Mouse (Mus musculus): ENCODE measurements at regions not wholly inside any gene's neighbourhood (a gene's known extent, or its start where the extent isn't known, plus 50 kb on each side); places are given as distances from the start of the nearest gene placed in this dataset.

DNA sequence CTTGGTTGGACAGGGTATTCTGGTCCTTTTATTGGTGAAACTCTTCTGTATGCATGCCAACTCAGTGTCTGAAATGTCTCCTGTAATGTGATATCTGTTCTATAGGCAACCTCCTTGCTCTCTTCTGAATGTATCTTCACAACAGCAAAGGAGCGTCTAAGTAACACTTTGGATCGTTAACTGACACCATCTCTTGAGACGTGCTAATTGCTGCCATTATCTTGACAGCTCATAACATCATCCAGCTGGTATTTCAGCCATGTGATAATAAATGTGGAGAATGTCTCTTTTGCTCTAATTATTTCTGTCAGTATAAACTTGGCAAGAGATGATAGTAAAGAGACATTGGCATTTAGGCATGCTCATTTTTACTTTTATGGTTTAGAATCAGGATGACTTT, 68.8 kb upstream of the Col8a1 start:
- no peak overlapping the region for H3K4me3 ChIP-seq

GRCm38 (mm10) chr16:57845416-57845815, 90.9 kb upstream of the Col8a1 start:
- Histone ChIP-seq H3K4me1 (no peaks in the 10 kb centered on the region), H3K4me2 (replicated peaks) (no peak overlapping the region), H3K36me3 (no peaks in the 10 kb centered on the region), H3K27me3 (no peaks in the 10 kb centered on the region), H3K9ac (no peak overlapping the region), H3K9me3 (replicated peaks) (no peaks in the 10 kb centered on the region), H3K27ac (no peak overlapping the region), H3K4me3 (no peak overlapping the region)
- no peak for ATAC-seq (ENCODE audit: low FRiP score)

More for the DNA sequence above, 68.8 kb upstream of the Col8a1 start:
- no peaks in the 10 kb centered on the region for H3K27me3 ChIP-seq
- H3K36me3 ChIP-seq: no peaks in the 10 kb centered on the region
- H3K4me1 ChIP-seq: no peaks in the 10 kb centered on the region
- WGBS: 76% methylated on average over 3 of the region's 3 CpGs
- no peak overlapping the region for H3K27ac ChIP-seq
- H3K4me2 ChIP-seq (replicated peaks): no peak overlapping the region
- H3K9me3 ChIP-seq (replicated peaks): no peaks in the 10 kb centered on the region
- no peak for ATAC-seq (ENCODE audit: low FRiP score)
- H3K9ac ChIP-seq: no peak overlapping the region

- H3K27ac ChIP-seq: no peak overlapping the region
- no peaks in the 10 kb centered on the region for H3K9me3 ChIP-seq (replicated peaks)
- no peak overlapping the region for H3K9ac ChIP-seq
- ATAC-seq (ENCODE audit: low FRiP score): no peak
- H3K4me2 ChIP-seq (replicated peaks): no peak overlapping the region
- no peaks in the 10 kb centered on the region for H3K27me3 ChIP-seq
- no peaks in the 10 kb centered on the region for H3K36me3 ChIP-seq
- H3K4me3 ChIP-seq: no peak overlapping the region
- WGBS: 50% methylated on average over 3 of the region's 3 CpGs
- no peaks in the 10 kb centered on the region for H3K4me1 ChIP-seq
Observed at GRCm38 (mm10) chr16:57846386-57846785, 91.8 kb upstream of the Col8a1 start.

DNA sequence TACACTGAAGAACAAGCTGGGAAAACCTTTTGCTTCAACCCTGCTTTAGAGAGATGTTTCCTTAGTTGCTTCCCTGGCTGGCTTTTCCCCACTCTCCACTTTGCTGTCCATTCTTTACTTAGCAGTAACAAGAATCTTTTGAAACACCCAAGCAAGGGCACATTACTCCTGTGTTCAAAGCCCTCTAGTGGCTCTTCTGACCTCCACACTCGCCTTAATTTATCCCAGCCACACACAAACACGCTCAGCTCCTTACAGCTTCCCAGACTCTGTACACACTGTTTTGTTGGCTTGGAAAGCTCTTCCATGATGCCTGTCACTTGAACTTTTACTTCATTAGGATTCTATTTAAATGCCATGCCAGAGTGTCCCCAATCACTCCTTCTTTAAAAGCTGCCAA, 97.3 kb upstream of the Col8a1 start:
- no peaks in the 10 kb centered on the region for H3K9me3 ChIP-seq (replicated peaks)
- no peaks in the 10 kb centered on the region for H3K4me1 ChIP-seq
- no peak overlapping the region for H3K4me2 ChIP-seq (replicated peaks)
- H3K9ac ChIP-seq: no peak overlapping the region
- no peaks in the 10 kb centered on the region for H3K36me3 ChIP-seq
- H3K4me3 ChIP-seq: no peak overlapping the region
- H3K27ac ChIP-seq: no peak overlapping the region
- ATAC-seq (ENCODE audit: low FRiP score): no peak
- 58% methylated on average over 2 of the region's 2 CpGs for WGBS
- no peaks in the 10 kb centered on the region for H3K27me3 ChIP-seq

DNA sequence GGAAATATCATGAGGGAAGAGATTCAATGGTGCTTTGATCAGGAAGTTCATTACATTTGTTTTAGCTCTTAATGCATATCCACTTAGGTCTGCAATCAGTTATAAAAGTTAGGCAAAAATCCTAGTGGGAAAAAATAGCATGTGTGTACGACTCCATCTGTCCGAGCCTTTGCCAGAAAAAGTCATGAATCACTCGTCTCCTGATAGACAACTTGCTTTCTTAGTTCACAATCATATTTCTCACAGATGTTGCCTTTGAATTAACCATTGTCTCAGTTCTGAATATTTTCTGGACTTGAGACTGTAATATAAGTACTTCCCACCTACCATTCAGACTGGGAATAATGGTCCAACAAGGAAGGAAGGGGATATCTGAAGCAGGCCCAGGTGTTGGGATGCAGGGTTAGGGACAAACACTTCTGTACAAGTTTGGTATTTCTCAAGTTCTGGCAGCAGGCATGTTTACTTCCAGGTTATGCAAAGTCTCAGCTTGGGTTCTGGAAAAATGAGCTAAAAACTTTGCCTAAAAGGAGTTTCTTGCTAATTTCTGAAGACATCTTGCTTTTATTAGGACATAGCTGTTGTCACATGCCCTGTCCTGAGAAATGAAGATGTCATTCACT, 98.4 kb upstream of the Col8a1 start:
- H3K9me3 ChIP-seq (replicated peaks): no peaks in the 10 kb centered on the region
- H3K27me3 ChIP-seq: no peaks in the 10 kb centered on the region
- no peaks in the 10 kb centered on the region for H3K4me1 ChIP-seq
- H3K4me3 ChIP-seq: no peak overlapping the region
- no peak overlapping the region for H3K4me2 ChIP-seq (replicated peaks)
- no peak for ATAC-seq (ENCODE audit: low FRiP score)
- no peaks in the 10 kb centered on the region for H3K36me3 ChIP-seq
- H3K9ac ChIP-seq: no peak overlapping the region
- 81% methylated on average over 3 of the region's 3 CpGs for WGBS
- no peak overlapping the region for H3K27ac ChIP-seq

- Histone ChIP-seq H3K27me3 (no peaks in the 10 kb centered on the region), H3K9ac (no peak overlapping the region)
Observed at GRCm38 (mm10) chr16:57853751-57854150, 99.2 kb upstream of the Col8a1 start.

DNA sequence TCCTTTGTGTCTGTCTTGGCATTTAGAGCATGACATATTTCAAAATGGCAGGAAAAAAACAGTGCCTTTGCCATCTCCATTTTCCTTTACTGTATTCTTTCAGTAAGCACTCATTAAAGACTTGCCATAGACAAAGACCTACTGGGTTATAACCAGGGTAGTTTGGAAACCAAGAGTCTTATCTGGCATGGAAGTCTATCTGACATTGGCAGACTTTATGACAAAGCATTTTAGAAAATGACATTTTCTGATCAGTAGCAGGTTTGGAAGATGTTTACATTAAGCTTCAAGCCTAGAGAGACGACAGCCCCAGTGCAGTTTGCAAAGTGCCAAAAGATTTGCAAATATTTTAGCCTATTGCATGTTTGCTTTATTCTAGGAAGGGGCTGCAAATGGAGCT, 102.5 kb upstream of the Col8a1 start:
- H3K4me3 ChIP-seq: no peak overlapping the region
- H3K4me1 ChIP-seq: 0 out of 2 replicates have a peak, but pooled peaks cover 9% of the 10 kb centered on the region
- H3K9ac ChIP-seq: no peak overlapping the region
- H3K9me3 ChIP-seq (replicated peaks): no peaks in the 10 kb centered on the region
- H3K27me3 ChIP-seq: no peaks in the 10 kb centered on the region
- no peaks in the 10 kb centered on the region for H3K36me3 ChIP-seq
- ATAC-seq (ENCODE audit: low FRiP score): no peak
- H3K4me2 ChIP-seq (replicated peaks): no peak overlapping the region
- H3K27ac ChIP-seq: no peak overlapping the region
- WGBS: 55% methylated on average over 1 of the region's 1 CpGs

More at GRCm38 (mm10) chr16:57853751-57854150, 99.2 kb upstream of the Col8a1 start:
- Histone ChIP-seq H3K4me2 (replicated peaks) (no peak overlapping the region), H3K27ac (no peak overlapping the region), H3K4me3 (no peak overlapping the region), H3K36me3 (no peaks in the 10 kb centered on the region), H3K9me3 (replicated peaks) (no peaks in the 10 kb centered on the region), H3K4me1 (0 out of 2 replicates have a peak, but pooled peaks cover 8% of the 10 kb centered on the region)
- no peak for ATAC-seq (ENCODE audit: low FRiP score)
- 87% methylated on average over 3 of the region's 3 CpGs for WGBS

DNA sequence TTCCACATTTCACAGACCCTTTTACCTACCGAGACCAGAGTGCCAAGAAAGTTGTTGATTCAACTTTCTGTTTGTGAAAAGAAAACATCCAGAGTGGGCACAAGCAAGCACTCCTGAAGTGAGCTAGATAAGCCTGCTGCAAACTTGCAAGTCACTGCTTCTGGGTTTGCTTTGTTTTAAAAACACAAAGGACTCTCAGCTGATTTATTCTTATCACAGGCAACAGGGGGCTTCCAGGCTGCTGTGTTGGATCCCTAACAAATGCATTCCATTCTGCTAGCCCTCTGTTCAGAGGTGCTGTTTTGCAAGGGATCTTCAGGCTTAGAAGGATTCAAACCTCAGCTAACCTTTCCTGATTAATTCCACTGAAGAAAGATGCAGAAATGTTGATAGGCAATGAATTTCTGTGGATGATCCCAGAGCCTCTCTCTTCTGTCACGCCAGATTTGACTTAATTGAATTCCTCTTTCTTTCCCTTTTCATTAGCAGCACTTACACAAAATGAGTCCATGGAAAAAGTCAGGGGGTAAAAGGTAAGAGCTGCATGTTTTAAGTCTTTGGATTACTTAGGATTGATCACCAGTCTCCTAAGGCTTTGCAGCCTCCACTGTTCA, 103.7 kb upstream of the Col8a1 start:
- Histone ChIP-seq H3K9ac (no peak overlapping the region), H3K27me3 (no peaks in the 10 kb centered on the region), H3K4me3 (no peak overlapping the region), H3K4me1 (0 out of 2 replicates have a peak, but pooled peaks cover 9% of the 10 kb centered on the region), H3K27ac (no peak overlapping the region), H3K36me3 (no peaks in the 10 kb centered on the region), H3K9me3 (replicated peaks) (no peaks in the 10 kb centered on the region), H3K4me2 (replicated peaks) (no peak overlapping the region)
- WGBS: 7% methylated on average over 2 of the region's 2 CpGs
- ATAC-seq (ENCODE audit: low FRiP score): peak; percentile 52; the same call in 1 of the 2 replicates

GRCm38 (mm10) chr16:57858765-57859201, 104.2 kb upstream of the Col8a1 start:
- Histone ChIP-seq H3K27ac (no peak overlapping the region), H3K4me3 (no peak overlapping the region), H3K9me3 (replicated peaks) (no peaks in the 10 kb centered on the region), H3K27me3 (no peaks in the 10 kb centered on the region), H3K4me1 (0 out of 2 replicates have a peak, but pooled peaks cover 9% of the 10 kb centered on the region), H3K4me2 (replicated peaks) (no peak overlapping the region), H3K9ac (no peak overlapping the region), H3K36me3 (no peaks in the 10 kb centered on the region)
- ATAC-seq (ENCODE audit: low FRiP score): peak; percentile 68
- WGBS: 25% methylated on average over 7 of the region's 7 CpGs

DNA sequence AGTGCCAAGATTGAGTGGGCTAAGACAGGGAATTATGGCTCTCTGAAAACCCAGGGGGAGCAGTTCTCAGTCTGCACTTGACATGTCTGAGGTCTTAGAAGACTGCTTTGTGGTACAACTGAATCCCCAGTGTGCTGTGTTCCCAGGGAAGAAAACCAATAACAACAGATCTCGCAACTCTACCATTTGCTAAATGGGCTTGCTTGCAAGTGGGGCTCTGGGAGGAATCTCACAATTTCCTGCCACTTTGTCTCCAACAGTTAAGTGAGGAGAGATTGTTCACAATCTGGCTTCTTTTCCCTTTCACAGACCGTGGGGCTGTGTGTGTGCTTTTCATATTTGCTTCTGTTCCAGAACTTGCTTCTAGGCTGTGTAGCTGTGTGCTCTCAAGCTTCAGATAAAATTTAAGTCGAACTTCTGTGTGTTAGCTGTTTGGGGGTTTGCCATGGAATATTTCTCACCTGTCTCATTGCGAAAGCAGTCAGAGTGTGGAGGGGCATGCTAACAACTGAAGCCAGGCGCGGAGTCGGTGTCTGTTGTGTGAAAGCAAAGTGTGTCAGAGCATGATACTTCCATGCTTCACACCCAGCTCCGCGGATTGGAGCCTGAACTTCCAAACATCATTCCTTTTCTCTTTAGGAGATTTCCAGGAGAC, 108.8 kb upstream of the Col8a1 start:
- no peak for ATAC-seq (ENCODE audit: low FRiP score)
- Histone ChIP-seq H3K4me2 (replicated peaks) (no peak overlapping the region), H3K27me3 (no peaks in the 10 kb centered on the region), H3K9ac (no peak overlapping the region), H3K4me3 (no peak overlapping the region), H3K4me1 (0 out of 2 replicates have a peak, but pooled peaks cover 5% of the 10 kb centered on the region), H3K36me3 (no peaks in the 10 kb centered on the region), H3K27ac (no peak overlapping the region), H3K9me3 (replicated peaks) (no peaks in the 10 kb centered on the region)
- WGBS: 82% methylated on average over 9 of the region's 9 CpGs

- no peak overlapping the region for H3K4me3 ChIP-seq
- H3K27me3 ChIP-seq: no peaks in the 10 kb centered on the region
- no peaks in the 10 kb centered on the region for H3K9me3 ChIP-seq (replicated peaks)
- no peaks in the 10 kb centered on the region for H3K4me1 ChIP-seq
- no peak overlapping the region for H3K9ac ChIP-seq
- H3K4me2 ChIP-seq (replicated peaks): no peak overlapping the region
- no peak for ATAC-seq (ENCODE audit: low FRiP score)
- H3K27ac ChIP-seq: no peak overlapping the region
- WGBS: 87% methylated on average over 4 of the region's 4 CpGs
- H3K36me3 ChIP-seq: no peaks in the 10 kb centered on the region
Observed at GRCm38 (mm10) chr16:57876857-57877256, 122.3 kb upstream of the Col8a1 start.

GRCm38 (mm10) chr16:57881575-57882094, 127.1 kb upstream of the Col8a1 start:
- Histone ChIP-seq H3K9me3 (replicated peaks) (no peaks in the 10 kb centered on the region), H3K27ac (no peak overlapping the region), H3K4me2 (replicated peaks) (no peak overlapping the region), H3K36me3 (no peaks in the 10 kb centered on the region), H3K4me3 (no peak overlapping the region), H3K27me3 (no peaks in the 10 kb centered on the region), H3K4me1 (no peaks in the 10 kb centered on the region), H3K9ac (no peak overlapping the region)
- WGBS: 76% methylated on average over 8 of the region's 8 CpGs
- ATAC-seq (ENCODE audit: low FRiP score): no peak

Measured in hindbrain, embryonic 12.5 days (tissue).